Mouse (Mus musculus): ENCODE measurements at regions not wholly inside any gene's neighbourhood (a gene's known extent, or its start where the extent isn't known, plus 50 kb on each side); places are given as distances from the start of the nearest gene placed in this dataset.

DNA sequence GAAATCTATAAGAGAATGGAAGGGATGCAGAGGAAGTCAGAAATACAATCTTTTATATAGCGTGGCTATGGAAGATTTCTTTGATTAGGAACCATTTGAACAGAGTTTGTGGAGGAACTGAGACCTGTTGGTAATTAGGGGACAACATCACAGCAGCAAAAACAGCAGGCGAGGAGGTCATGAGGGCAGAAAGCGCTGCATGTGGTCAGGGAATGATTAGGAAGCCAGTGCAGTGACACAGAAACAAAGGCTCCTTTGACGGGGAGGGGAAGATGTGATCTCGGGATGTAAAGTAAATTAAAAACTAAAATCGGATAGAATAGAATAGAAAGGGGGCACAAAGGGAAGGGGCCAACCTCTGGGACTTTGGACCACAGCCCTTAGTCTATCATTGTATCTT is 199.6 kb upstream of the Noct start:
- TF ChIP-seq CTCF (IDR thresholded peaks at IDR 0.05; ENCODE audit: insufficient read depth, low read depth, low read length) = no peak
- TF ChIP-seq POLR2A (IDR thresholded peaks at IDR 0.05; ENCODE audit: insufficient read depth, low read depth, low read length) = no peak
